Mouse (Mus musculus) kidney, postnatal 25 days (tissue): ENCODE measurements around the gene Scel.
A peak's percentile ranks its signal among the peaks of the same experiment; 100 is the strongest.

Source experiments
- DNase-seq, 2 experiments: peaks; one replicate each; pipeline ENCODE4 v3.0.0; 2021; ENCODE audit warnings: mixed read lengths in 2 of 2

Gene Scel

GRCm38 (mm10) chr14:103515419-103515818, 2.3 kb downstream of the Scel start:
- DNase-seq: no peak

- DNase-seq: no peak
These were observed 13.1 kb downstream of the Scel start for GRCm38 (mm10) chr14:103526286-103526685.

- DNase-seq: no peak
These were observed 16.7 kb downstream of the Scel start for GRCm38 (mm10) chr14:103529733-103530367.

- DNase-seq: no peak
These were observed 18.7 kb downstream of the Scel start for GRCm38 (mm10) chr14:103531722-103532341.

- DNase-seq: no peak
These were observed 22.4 kb downstream of the Scel start for GRCm38 (mm10) chr14:103535511-103536024.

- no peak for DNase-seq
These were observed 23.2 kb downstream of the Scel start for GRCm38 (mm10) chr14:103536334-103536733.

- DNase-seq: peak in 1 of 2 experiments; percentile 69
These were observed 24.4 kb downstream of the Scel start for GRCm38 (mm10) chr14:103537355-103538056.

GRCm38 (mm10) chr14:103539796-103540195, 26.7 kb downstream of the Scel start:
- no peak for DNase-seq

- DNase-seq: no peak
These were observed 28.5 kb downstream of the Scel start for GRCm38 (mm10) chr14:103541679-103542078.

GRCm38 (mm10) chr14:103543304-103544079, 30.4 kb downstream of the Scel start:
- DNase-seq: no peak

- no peak for DNase-seq
These were observed 32.6 kb downstream of the Scel start for GRCm38 (mm10) chr14:103545734-103546133.

GRCm38 (mm10) chr14:103546246-103546645, 33.1 kb downstream of the Scel start:
- no peak for DNase-seq

- no peak for DNase-seq
These were observed 35.1 kb downstream of the Scel start for GRCm38 (mm10) chr14:103548220-103548619.

GRCm38 (mm10) chr14:103550480-103550879, 37.3 kb downstream of the Scel start:
- peak; percentile 75 to 89 for DNase-seq

GRCm38 (mm10) chr14:103550921-103551320, 37.8 kb downstream of the Scel start:
- no peak for DNase-seq

GRCm38 (mm10) chr14:103551921-103552320, 38.8 kb downstream of the Scel start:
- DNase-seq: no peak

- no peak for DNase-seq
These were observed 39.2 kb downstream of the Scel start for GRCm38 (mm10) chr14:103552379-103552778.

GRCm38 (mm10) chr14:103556609-103557008, 43.5 kb downstream of the Scel start:
- no peak for DNase-seq

GRCm38 (mm10) chr14:103561383-103562096, 48.4 kb downstream of the Scel start:
- DNase-seq: no peak

- DNase-seq: no peak
These were observed 54.8 kb downstream of the Scel start for GRCm38 (mm10) chr14:103567957-103568356.

GRCm38 (mm10) chr14:103568433-103568832, 55.3 kb downstream of the Scel start:
- no peak for DNase-seq

- no peak for DNase-seq
These were observed 58.6 kb downstream of the Scel start for GRCm38 (mm10) chr14:103571598-103572320.
